Mouse (Mus musculus): Measurements from ENCODE around the gene Fkbp1a.

GRCm38 (mm10) chr2:151569452-151569851 lies 27.2 kb downstream of the Fkbp1a start:
- TF ChIP-seq GATA1 (IDR thresholded peaks at IDR 0.05; ENCODE audit: borderline replicate concordance, low read length), result no peak
- TF ChIP-seq FLI1 (IDR thresholded peaks at IDR 0.05; ENCODE audit: low read length), result no peak
